Mouse (Mus musculus): ENCODE measurements around the gene Senp2.
"Not testable (repeated sequence)": the region's sequence is repeated elsewhere in the genome, so short reads cannot be mapped to it uniquely, and the experiment has no call there.

Gene Senp2

GRCm38 (mm10) chr16:22009099-22009584 lies at the start of gene Senp2:
Gene Senp2 (plus strand): TSS chr16:22009484.
- peak; percentile 100 for DNase-seq

- DNase-seq: no peak
These were observed 43.7 kb upstream of the Senp2 start for GRCm38 (mm10) chr16:21965576-21965975.

GRCm38 (mm10) chr16:21969874-21970273 lies 39.4 kb upstream of the Senp2 start:
- DNase-seq: no peak

GRCm38 (mm10) chr16:21970536-21970935 lies 38.7 kb upstream of the Senp2 start:
- no peak for DNase-seq

DNA sequence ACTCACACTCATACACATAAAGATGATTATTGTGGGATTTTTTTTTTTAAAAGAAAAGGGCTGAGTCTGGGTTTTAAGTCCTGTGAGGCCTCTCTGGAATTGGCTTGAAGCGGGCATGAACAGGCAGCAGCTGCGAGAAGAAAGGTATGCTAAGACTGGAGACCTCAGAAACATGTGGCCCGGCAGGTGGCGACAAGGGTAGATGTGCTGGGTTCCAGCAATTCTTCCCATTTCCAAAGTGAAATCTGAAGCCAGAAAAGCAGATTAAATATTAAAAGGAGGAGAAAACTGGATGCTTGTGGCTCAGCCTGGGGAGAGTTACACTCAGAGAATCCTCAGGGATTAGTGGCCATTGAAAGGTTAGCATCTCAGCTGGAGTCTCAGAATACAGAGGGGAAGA lies 37.8 kb upstream of the Senp2 start:
- no peak for DNase-seq

GRCm38 (mm10) chr16:21976203-21976602 lies 33.1 kb upstream of the Senp2 start:
- DNase-seq: peak; percentile 8

GRCm38 (mm10) chr16:21977347-21977746 lies 31.9 kb upstream of the Senp2 start:
- DNase-seq: peak; percentile 40

DNA sequence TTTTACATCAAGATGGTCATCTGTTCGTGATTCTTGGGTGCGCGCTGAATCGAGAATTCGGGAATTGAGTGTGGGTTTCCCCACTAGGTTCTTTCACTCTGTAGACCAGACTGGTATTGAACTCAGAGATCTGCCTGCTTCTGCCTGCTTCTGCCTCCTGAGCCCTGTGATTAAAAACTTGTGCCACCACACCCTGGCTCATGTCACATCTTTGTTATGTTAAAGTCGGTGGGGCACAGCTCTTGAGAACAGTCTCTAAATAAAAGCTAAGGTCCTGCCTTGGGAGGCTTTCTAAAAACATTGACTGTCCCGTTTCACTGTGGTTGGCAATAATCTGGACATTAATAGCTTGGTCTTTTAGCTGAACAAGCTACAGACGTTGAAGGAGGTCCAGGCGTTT lies 26.1 kb upstream of the Senp2 start:
- DNase-seq: no peak

DNA sequence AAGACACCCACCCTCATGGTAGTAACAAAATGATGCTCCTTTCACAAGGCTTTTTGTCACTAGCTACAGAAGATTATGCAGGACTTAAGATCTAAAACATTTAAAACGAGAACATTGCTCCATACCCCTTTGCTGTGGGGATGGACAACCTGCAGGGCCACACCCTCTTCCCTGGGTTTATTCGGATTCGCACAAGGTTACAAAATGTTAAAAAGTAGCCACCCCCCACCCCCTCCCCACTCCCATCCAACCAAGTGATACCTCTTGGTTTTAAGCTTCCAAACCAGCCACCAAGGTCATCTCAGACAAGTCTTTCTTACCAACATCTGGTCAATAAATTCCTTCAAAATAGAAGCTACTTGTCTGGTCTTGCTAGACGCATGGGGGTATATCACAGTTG lies 25.7 kb upstream of the Senp2 start:
- no peak for DNase-seq

GRCm38 (mm10) chr16:21984091-21984490 lies 25.2 kb upstream of the Senp2 start:
- no peak for DNase-seq

- DNase-seq: no peak
These were observed 23.1 kb upstream of the Senp2 start for GRCm38 (mm10) chr16:21986191-21986590.

- DNase-seq: no peak
These were observed 21.3 kb upstream of the Senp2 start for GRCm38 (mm10) chr16:21987956-21988355.

GRCm38 (mm10) chr16:21990893-21991292 lies 18.4 kb upstream of the Senp2 start:
- DNase-seq: not testable (repeated sequence)

GRCm38 (mm10) chr16:21991774-21992173 lies 17.5 kb upstream of the Senp2 start:
- DNase-seq: no peak

GRCm38 (mm10) chr16:21995304-21995703 lies 14.0 kb upstream of the Senp2 start, which contains the start of gene Liph:
Gene Liph (minus strand): TSS chr16:21995663.
- no peak for DNase-seq

GRCm38 (mm10) chr16:21996402-21996801 lies 12.9 kb upstream of the Senp2 start:
- DNase-seq: no peak

DNA sequence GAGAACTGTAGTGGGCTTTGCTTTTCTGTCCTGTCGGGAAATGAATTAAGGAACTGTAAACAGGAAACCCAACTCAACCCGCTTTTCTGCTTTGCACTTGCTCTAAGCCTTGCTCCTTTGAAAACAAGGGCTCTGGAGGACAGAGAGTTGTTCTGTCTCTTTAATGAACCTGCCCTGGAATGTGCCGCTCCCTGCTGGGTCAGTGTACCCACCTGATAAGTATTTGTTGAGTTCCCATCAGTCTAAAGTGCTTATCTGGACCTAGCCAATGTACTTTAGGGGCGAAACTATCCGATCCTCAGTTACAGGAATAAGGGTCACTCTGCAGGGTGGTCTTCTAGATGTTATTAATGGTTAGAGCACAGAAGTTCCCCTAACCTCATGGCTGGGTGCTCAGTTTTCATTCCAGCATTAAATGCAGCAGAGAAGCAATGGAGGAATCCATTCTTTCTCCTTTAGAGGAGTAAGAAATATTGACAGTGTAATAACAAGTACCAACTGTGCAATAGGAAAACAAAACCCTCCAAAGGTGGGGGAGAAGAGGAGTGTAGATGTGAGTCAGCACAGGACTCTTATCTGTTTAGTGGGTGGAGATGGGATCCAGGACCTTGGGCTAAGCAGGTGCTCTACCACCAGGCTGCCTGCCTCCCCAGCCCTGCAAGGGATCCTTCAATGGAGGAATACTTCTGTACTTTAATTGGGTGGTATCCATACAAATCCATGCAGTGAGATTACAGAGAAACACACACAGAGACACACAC lies 12.2 kb upstream of the Senp2 start:
- DNase-seq: no peak

DNA sequence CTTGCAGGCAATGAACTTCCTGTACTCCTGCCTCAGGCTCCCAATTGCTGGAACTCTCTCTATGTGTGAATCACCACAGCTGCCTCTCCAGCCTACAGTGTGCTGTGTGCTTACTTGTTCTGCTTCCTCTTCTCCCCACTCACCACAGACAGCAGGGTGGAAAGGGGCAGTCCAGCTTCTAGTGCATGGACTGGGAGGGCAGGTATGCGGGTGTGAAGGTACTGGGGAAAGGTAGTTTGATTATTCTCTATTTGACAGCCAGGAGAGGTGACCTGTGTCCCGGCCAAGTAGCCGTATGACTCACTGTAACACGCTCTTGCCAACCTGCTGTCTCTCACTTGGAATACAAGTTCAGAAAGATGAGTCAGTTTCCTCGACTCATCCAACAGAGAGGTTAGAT lies 11.2 kb upstream of the Senp2 start:
- peak; percentile 18 for DNase-seq

DNA sequence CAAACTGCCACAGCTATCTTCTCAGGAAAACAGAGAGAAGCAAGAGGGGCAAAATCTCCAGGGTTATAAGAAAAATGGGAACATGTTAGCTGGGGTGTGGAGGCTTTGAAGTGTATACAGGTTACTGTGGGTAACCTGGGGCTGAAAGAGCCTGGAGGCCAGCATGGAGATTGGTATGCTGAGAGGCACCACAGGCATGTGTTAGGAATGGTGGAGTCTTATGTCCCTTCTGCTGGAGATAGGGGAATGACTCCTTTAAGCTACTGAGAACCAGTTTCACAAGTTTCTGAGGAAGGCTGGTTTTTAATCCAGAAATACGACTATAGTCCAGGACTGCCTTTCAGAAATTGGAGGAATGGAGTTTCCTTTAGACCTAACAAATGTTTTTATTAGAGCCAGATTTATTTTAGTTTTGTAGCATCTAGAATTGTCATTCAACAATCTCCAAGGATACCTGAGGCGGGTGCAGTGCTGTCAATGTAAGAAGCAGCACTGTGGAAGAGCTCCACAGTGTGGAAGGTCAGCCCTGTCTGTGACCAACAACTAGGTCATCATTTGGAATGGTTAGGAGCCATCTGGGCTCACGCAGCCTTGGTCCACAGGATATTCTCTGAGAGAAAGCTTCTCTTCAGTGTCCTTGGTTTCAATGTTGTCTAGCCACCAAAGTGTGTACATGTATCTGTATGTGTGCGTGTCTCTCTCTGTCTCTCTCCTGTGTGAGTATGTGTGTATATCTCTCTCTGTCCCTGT lies 9.2 kb upstream of the Senp2 start:
- DNase-seq: no peak

DNA sequence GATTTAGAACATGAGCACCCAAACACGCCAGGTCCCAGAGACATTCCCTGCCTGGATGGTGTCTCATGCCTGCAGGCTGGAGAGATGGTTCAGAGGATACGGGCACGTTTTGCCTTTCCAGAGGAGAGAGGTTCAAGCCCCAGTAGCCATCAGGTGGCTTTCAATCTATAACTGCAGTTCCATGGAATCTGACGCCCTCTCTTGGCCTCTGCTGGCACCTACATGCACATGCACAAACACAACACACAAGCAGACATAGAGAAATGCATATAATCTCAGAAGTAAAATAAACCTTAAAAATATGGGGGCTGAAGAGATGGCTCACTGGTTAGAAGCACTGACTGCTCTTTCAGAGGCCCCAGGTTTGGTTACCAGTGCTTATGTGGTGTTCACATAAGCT lies 8.1 kb upstream of the Senp2 start:
- DNase-seq: no peak

DNA sequence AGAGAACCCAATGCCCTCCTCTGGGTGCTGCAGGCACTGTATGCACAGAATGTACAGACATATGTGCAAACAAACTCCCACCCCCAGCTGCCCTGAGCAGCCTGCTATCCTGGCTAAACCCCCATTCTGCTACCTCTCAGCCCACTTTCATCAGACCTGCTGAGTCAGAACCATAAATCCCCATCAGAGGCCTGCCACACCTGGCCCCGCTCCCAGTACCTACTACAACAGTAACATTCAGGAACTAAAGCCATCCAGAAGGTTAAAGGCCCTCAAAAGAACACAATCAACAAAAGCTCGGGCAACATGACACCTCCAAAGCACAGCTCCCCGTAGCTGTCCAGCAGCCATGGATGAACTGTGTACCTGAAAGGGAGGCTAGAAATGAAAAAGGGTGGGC lies 7.7 kb upstream of the Senp2 start:
- DNase-seq: no peak

GRCm38 (mm10) chr16:22009596-22009995 lies 312 bp downstream of the Senp2 start:
- DNase-seq: no peak

DNA sequence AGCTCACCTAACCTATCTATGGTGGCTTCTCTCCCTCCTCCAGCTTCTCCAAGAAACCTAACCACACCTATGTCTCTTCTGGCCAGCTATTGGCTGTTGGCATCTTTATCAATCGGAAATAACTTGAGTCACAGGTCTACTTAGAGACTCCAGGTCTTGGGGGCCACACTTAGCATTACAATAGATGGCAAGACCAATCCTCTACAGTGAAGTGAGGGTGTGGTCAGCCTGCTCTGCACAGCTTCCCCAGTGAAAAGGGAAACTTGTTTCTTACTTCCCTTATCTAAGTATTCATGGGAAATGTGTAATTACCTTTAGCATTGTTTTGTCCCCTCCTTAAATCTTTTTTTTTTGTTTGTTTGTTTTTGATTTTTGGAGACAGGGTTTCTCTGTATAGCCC lies 6.3 kb downstream of the Senp2 start:
- no peak for DNase-seq

DNA sequence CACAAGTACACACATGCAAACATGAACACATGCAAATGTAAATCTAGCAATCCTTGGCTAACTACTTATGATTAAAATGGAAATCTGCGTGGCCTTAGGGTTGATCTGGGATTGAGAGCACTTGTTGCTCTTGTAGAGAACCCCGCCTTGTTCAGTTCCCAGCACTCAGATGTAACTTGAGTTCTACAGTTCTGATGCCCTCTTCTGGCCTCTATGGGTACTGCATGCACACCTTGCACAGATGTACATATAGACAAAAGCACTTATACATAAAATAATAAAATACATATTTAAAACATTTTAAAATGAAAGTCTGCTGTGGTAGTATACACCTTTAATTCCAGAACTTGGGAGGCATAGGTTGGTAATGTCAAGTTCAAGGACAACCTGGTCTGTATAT lies 12.8 kb downstream of the Senp2 start:
- DNase-seq: no peak
